Mouse (Mus musculus) granulocyte monocyte progenitor cell, adult 5-6 weeks (primary cell): ENCODE measurements at regions not wholly inside any gene's neighbourhood (a gene's known extent, or its start where the extent isn't known, plus 50 kb on each side); places are given as distances from the start of the nearest gene placed in this dataset.

Experiments used
- ATAC-seq: replicated peaks from 2 replicates; pipeline ENCODE4 v1.8.0; 2016; ENCODE audit warnings: mild to moderate bottlenecking, moderate TSS enrichment, inconsistent platforms; ENCODE audit not compliant: poor library complexity, severe bottlenecking

GRCm38 (mm10) chr15:97464737-97465136, 217.7 kb upstream of the Amigo2 start:
- ATAC-seq = no peak

- ATAC-seq = no peak
These were observed 215.5 kb upstream of the Amigo2 start for GRCm38 (mm10) chr15:97462587-97462986.

- ATAC-seq = no peak
These were observed 214.9 kb upstream of the Amigo2 start for GRCm38 (mm10) chr15:97462006-97462405.

GRCm38 (mm10) chr15:97461060-97461459, 214.0 kb upstream of the Amigo2 start:
- no peak for ATAC-seq

DNA sequence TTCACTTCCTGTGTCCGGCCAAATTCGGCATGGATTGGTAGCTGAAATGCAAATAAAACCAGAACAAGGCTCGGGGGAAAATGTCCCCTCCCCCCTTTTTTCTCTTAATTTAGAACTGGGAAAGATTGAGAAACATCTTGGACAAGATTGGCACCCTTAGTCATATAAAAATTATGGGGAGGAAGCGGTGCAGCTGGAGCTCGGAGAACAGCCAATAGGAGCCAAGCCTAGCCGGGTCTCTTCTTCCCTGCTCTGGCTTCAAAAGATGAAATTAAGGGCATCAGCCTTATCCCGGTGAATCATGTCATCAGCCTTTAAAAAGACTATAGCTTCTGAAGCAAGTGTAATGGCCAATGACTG, 213.3 kb upstream of the Amigo2 start:
- no peak for ATAC-seq

- no peak for ATAC-seq
These were observed 212.7 kb upstream of the Amigo2 start for GRCm38 (mm10) chr15:97459606-97460359.

GRCm38 (mm10) chr15:97458748-97459221, 211.7 kb upstream of the Amigo2 start:
- no peak for ATAC-seq

GRCm38 (mm10) chr15:97458139-97458747, 211.2 kb upstream of the Amigo2 start:
- no peak for ATAC-seq

DNA sequence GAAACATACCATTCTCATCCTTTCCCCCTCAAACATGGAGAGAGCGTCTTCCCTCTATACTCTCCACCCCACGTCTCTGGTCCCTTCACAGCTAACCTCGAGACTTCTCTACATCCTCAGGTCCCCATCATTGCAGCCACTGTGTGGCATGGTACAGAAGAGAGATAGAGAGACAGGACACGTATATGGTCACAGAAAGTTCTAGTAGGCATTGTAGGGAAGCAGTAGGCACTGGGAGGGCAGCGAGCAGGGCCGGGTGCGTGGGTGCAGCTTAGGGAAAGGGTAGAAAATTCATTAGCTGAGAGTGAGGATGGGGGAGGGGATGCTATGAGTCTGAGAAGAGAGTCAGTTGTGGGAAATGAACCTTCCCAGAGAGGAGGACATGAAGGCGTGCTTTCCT, 210.4 kb upstream of the Amigo2 start:
- ATAC-seq = no peak

DNA sequence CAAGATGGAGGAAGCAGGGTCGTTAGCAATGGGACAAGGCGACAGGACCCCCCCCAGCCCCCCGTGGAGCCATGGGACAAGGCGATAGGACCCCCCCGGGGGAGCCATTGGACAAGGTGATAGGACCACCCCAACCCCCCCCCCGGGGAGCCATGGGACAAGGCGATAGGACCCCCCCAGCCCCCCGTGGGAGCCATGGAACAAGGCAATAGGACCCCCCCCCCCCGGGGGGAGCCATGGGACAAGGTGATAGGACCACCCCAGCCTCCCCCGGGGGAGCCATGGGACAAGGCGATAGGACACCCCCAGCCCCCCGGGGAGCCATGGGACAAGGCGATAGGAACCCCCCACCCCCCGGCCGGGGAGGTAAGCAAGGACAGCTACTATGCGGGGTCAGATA, 209.9 kb upstream of the Amigo2 start:
- ATAC-seq = no peak

GRCm38 (mm10) chr15:97455672-97456071, 208.6 kb upstream of the Amigo2 start:
- peak; percentile 84 for ATAC-seq

DNA sequence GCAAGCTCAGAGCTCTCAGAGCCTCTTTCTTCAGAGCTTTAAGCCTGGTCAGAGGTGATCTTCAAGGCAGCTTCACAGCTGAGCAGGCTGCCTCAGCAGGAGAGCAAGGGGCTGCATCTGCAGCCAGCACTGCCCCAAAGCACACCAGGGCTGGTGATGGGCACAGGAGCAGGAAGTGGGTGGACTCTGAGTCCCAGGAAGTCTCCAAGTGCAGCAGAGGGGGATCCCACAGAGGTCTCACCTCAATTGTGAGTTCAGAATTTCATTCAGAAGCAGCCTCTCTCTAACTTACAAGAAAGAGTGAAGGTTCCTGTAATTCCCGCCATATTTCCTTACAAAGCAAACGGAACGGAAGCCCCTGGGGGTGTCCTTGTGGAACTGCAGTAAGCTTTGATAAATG, 202.6 kb upstream of the Amigo2 start:
- peak; percentile 53; the same call in 1 of the 2 replicates for ATAC-seq

DNA sequence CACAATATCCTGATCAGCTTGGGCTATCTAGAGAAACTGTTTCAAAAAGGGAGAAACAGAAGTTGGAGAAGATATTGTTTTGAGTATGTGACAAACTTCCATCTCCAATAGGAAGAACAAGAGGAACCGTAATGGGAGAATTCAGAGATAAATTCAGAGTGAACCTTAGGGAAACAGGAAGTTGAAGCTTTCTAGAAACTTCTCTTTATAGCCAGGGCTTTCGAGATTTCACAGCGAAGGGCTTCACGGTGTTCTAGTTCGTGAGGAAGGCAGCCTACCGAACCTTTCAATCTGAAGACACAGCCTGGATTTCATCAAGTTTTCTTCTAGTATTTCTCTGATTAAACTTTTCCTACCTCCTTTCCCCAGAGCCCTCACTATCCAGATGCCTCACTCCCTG, 201.9 kb upstream of the Amigo2 start:
- ATAC-seq = peak; percentile 33; the same call in 1 of the 2 replicates

- ATAC-seq = peak; percentile 42
These were observed 201.3 kb upstream of the Amigo2 start for GRCm38 (mm10) chr15:97448243-97448880.

GRCm38 (mm10) chr15:97446181-97446580, 199.1 kb upstream of the Amigo2 start:
- no peak for ATAC-seq

DNA sequence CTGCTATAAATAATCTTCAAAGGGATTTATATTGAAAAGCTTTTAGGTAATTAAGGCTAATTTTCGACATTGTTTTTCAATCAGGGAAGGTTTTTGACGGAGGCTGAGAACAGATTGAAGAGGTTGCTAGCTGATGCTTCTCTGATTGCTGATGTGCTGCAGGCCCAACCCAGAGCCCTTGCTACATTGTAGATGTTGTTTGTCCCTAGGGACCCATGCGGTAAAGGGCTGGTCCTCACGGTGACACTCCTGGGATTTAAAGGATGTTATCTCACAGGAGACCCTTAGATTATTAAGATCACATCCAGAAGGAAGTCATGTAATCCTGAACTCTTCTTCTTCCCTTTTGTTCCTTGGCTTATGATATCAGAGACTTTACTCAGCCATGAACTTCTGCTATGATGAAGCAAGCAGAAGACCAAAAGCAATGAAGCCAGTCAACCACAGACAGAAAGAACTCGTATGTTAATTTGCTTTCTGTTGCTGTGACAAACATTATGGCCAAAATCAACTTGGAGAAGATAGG, 191.2 kb upstream of the Amigo2 start:
- ATAC-seq = no peak
